Mouse (Mus musculus): ENCODE measurements around the gene Zfp981.
A peak's percentile ranks its signal among the peaks of the same experiment; 100 is the strongest.
"Not testable (repeated sequence)": the region's sequence is repeated elsewhere in the genome, so short reads cannot be mapped to it uniquely, and the experiment has no call there.

Zfp981 gene

GRCm38 (mm10) chr4:146485183-146485939 lies 16.5 kb upstream of the Zfp981 start:
- DNase-seq (ENCODE audit: inconsistent age in 2 of 2, low spot score in 1 of 2): peak in 1 of 2 experiments; percentile 15

- peak in 1 of 2 experiments; percentile 21 for DNase-seq (ENCODE audit: inconsistent age in 2 of 2, low spot score in 1 of 2)
Measured at GRCm38 (mm10) chr4:146486753-146487152, 15.1 kb upstream of the Zfp981 start.

GRCm38 (mm10) chr4:146489196-146489595 lies 12.6 kb upstream of the Zfp981 start:
- DNase-seq (ENCODE audit: inconsistent age in 2 of 2, low spot score in 1 of 2): peak in 1 of 2 experiments; percentile 16

GRCm38 (mm10) chr4:146491993-146492392 lies 9.8 kb upstream of the Zfp981 start:
- DNase-seq (ENCODE audit: inconsistent age in 2 of 2, low spot score in 1 of 2): peak in 1 of 2 experiments; percentile 17

- peak in 1 of 2 experiments; percentile 16 for DNase-seq (ENCODE audit: inconsistent age in 2 of 2, low spot score in 1 of 2)
Measured at GRCm38 (mm10) chr4:146492439-146492838, 9.4 kb upstream of the Zfp981 start.

- DNase-seq (ENCODE audit: inconsistent age in 2 of 2, low spot score in 1 of 2): peak in 1 of 2 experiments; percentile 20
Measured at GRCm38 (mm10) chr4:146492851-146493250, 9.0 kb upstream of the Zfp981 start.

- DNase-seq (ENCODE audit: inconsistent age in 2 of 2, low spot score in 1 of 2): peak in 1 of 2 experiments; percentile 11
Measured at GRCm38 (mm10) chr4:146493319-146493907, 8.4 kb upstream of the Zfp981 start.

GRCm38 (mm10) chr4:146494980-146495379 lies 6.8 kb upstream of the Zfp981 start:
- peak in 1 of 2 experiments; percentile 20 for DNase-seq (ENCODE audit: inconsistent age in 2 of 2, low spot score in 1 of 2)

GRCm38 (mm10) chr4:146497695-146498275 lies 4.0 kb upstream of the Zfp981 start:
- DNase-seq (ENCODE audit: inconsistent age in 2 of 2, low spot score in 1 of 2): not testable (repeated sequence)

GRCm38 (mm10) chr4:146509029-146509428 lies 7.2 kb downstream of the Zfp981 start:
- DNase-seq (ENCODE audit: inconsistent age in 2 of 2, low spot score in 1 of 2): peak in 1 of 2 experiments; percentile 16

- DNase-seq (ENCODE audit: inconsistent age in 2 of 2, low spot score in 1 of 2): not testable (repeated sequence)
Measured at GRCm38 (mm10) chr4:146511871-146512270, 10.0 kb downstream of the Zfp981 start.

GRCm38 (mm10) chr4:146516474-146516873 lies 14.6 kb downstream of the Zfp981 start:
- DNase-seq (ENCODE audit: inconsistent age in 2 of 2, low spot score in 1 of 2): no peak

GRCm38 (mm10) chr4:146517150-146517549 lies 15.3 kb downstream of the Zfp981 start:
- not testable (repeated sequence) for DNase-seq (ENCODE audit: inconsistent age in 2 of 2, low spot score in 1 of 2)

- no peak for DNase-seq (ENCODE audit: inconsistent age in 2 of 2, low spot score in 1 of 2)
Measured at GRCm38 (mm10) chr4:146520723-146521122, 18.9 kb downstream of the Zfp981 start.

GRCm38 (mm10) chr4:146534574-146534973 lies 32.7 kb downstream of the Zfp981 start:
- no peak for DNase-seq (ENCODE audit: inconsistent age in 2 of 2, low spot score in 1 of 2)

- DNase-seq (ENCODE audit: inconsistent age in 2 of 2, low spot score in 1 of 2): peak in 1 of 2 experiments; percentile 12
Measured at GRCm38 (mm10) chr4:146535883-146536282, 34.1 kb downstream of the Zfp981 start.

- not testable (repeated sequence) for DNase-seq (ENCODE audit: inconsistent age in 2 of 2, low spot score in 1 of 2)
Measured at GRCm38 (mm10) chr4:146579905-146580873, 78.4 kb downstream of the Zfp981 start.
